Mouse (Mus musculus) CH12.LX (cell line): ENCODE measurements around the gene Trappc2l. TPM values are rescaled to one million over a fixed set of nuclear protein-coding genes. Genes with fewer than 3 reads are reported as not detected.

Source experiments
- DNase-seq: peaks from one replicate; pipeline ENCODE4 v3.0.0-alpha.2; 2013; ENCODE audit errors: extremely low read depth
- H3K27ac ChIP-seq: 2 replicates; pipeline ENCODE4 v1.5.1; 2012; ENCODE audit warnings: low read depth, mild to moderate bottlenecking, control low read depth, moderate library complexity; ENCODE audit not compliant: insufficient read depth
- H3K27me3 ChIP-seq: replicated peaks from 2 replicates; pipeline ENCODE3; 2012; ENCODE audit warnings: inconsistent platforms
- H3K36me3 ChIP-seq, 2 experiments: replicated peaks in 1 of 2; 2 replicates each; pipeline versions ENCODE3 to v1.6.1; 2012; ENCODE audit warnings: inconsistent platforms in 1 of 2, low read length in 1 of 2, mild to moderate bottlenecking in 1 of 2, mixed read lengths in 1 of 2, moderate library complexity in 1 of 2; ENCODE audit not compliant: control insufficient read depth in 1 of 2, insufficient read depth in 1 of 2
- H3K4me1 ChIP-seq, 2 experiments: 2 replicates each; pipeline ENCODE4 v1.6.1; 2012; ENCODE audit warnings: inconsistent platforms in 1 of 2, moderate library complexity in 1 of 2; ENCODE audit not compliant: insufficient read depth in 2 of 2, control insufficient read depth in 1 of 2
- H3K4me2 ChIP-seq: 2 replicates; pipeline ENCODE4 v1.6.1; 2012; ENCODE audit warnings: low read depth, mild to moderate bottlenecking, control low read depth; ENCODE audit not compliant: poor library complexity, insufficient read depth, severe bottlenecking
- H3K4me3 ChIP-seq, 3 experiments: fragments of 150-350 bp in 1 of 3; sonication (generic) in 1 of 3; replicated peaks in 1 of 3; 2 replicates each; pipeline versions ENCODE3 to v1.5.1; 2011 to 2012; ENCODE audit warnings: low read depth in 2 of 3, low read length in 2 of 3, mild to moderate bottlenecking in 2 of 3, moderate library complexity in 2 of 3, control low read depth in 1 of 3, improper control_type of control experiment in 1 of 3, inconsistent platforms in 1 of 3, mixed read lengths in 1 of 3; ENCODE audit not compliant: poor library complexity in 1 of 3
- H3K79me2 ChIP-seq: replicated peaks from 2 replicates; pipeline ENCODE4 v1.6.1; 2012; ENCODE audit warnings: mild to moderate bottlenecking, moderate library complexity; ENCODE audit not compliant: control insufficient read depth, poor library complexity, insufficient read depth, severe bottlenecking; ENCODE audit errors: extremely low read depth
- H3K9ac ChIP-seq: 2 replicates; pipeline ENCODE4 v1.6.1; 2012; ENCODE audit warnings: low read depth, mild to moderate bottlenecking, control low read depth, moderate library complexity; ENCODE audit not compliant: insufficient read depth
- H3K9me3 ChIP-seq: replicated peaks from 2 replicates; pipeline ENCODE3; 2012; ENCODE audit warnings: low read length, inconsistent platforms, mixed read lengths
- CHD2 ChIP-seq: IDR thresholded peaks from 2 replicates; pipeline ENCODE4 v1.6.1; 2011; ENCODE audit warnings: low read length, improper control_type of control experiment
- E2F4 ChIP-seq: IDR thresholded peaks from 2 replicates; pipeline ENCODE4 v1.6.1; 2011; ENCODE audit warnings: low read depth, low read length, improper control_type of control experiment; ENCODE audit not compliant: insufficient replicate concordance
- ELF1 ChIP-seq: IDR thresholded peaks from 2 replicates; pipeline ENCODE4 v1.6.1; 2014; ENCODE audit warnings: low read depth, mild to moderate bottlenecking, inconsistent platforms, low read length, improper control_type of control experiment
- GABPA ChIP-seq: IDR thresholded peaks from 2 replicates; pipeline ENCODE4 v1.6.1; 2012; ENCODE audit warnings: low read depth, low read length, improper control_type of control experiment, inconsistent platforms; ENCODE audit not compliant: insufficient replicate concordance
- HCFC1 ChIP-seq: IDR thresholded peaks from 2 replicates; pipeline ENCODE4 v1.6.1; 2012; ENCODE audit warnings: low read depth, mild to moderate bottlenecking, inconsistent platforms, low read length, improper control_type of control experiment
- KAT2A ChIP-seq: IDR thresholded peaks from 2 replicates; pipeline ENCODE4 v1.6.1; 2012; ENCODE audit warnings: low read length, improper control_type of control experiment, inconsistent platforms; ENCODE audit not compliant: insufficient replicate concordance
- MAFK ChIP-seq: IDR thresholded peaks from 2 replicates; pipeline ENCODE4 v1.6.1; 2011; ENCODE audit warnings: low read length, improper control_type of control experiment; ENCODE audit not compliant: insufficient replicate concordance
- MAX ChIP-seq: IDR thresholded peaks from 2 replicates; pipeline ENCODE4 v1.6.1; 2011; ENCODE audit warnings: low read length, improper control_type of control experiment
- MEF2A ChIP-seq: IDR thresholded peaks from 2 replicates; pipeline ENCODE4 v1.6.1; 2014; ENCODE audit warnings: low read depth, mild to moderate bottlenecking, inconsistent platforms, low read length, improper control_type of control experiment, borderline replicate concordance
- MYC ChIP-seq: IDR thresholded peaks from 2 replicates; pipeline ENCODE4 v1.6.1; 2011; ENCODE audit warnings: low read depth, mild to moderate bottlenecking, improper control_type of control experiment, low read length
- NRF1 ChIP-seq: IDR thresholded peaks from 2 replicates; pipeline ENCODE4 v1.6.1; 2014; ENCODE audit warnings: low read depth, mild to moderate bottlenecking, inconsistent platforms, low read length, improper control_type of control experiment, moderate library complexity
- PAX5 ChIP-seq: IDR thresholded peaks from 2 replicates; pipeline ENCODE4 v1.6.1; 2012; ENCODE audit warnings: low read length, inconsistent platforms, mixed read lengths
- RAD21 ChIP-seq: IDR thresholded peaks from 2 replicates; pipeline ENCODE4 v1.6.1; 2011; ENCODE audit warnings: low read depth, mild to moderate bottlenecking, low read length, improper control_type of control experiment, moderate library complexity
- SMC3 ChIP-seq: IDR thresholded peaks from 2 replicates; pipeline ENCODE4 v1.6.1; 2011; ENCODE audit warnings: low read depth, low read length, improper control_type of control experiment
- TCF12 ChIP-seq: IDR thresholded peaks from 2 replicates; pipeline ENCODE4 v1.6.1; 2014; ENCODE audit warnings: low read depth, mild to moderate bottlenecking, inconsistent platforms, low read length, improper control_type of control experiment
- USF2 ChIP-seq: conservative IDR thresholded peaks from 2 replicates; pipeline ENCODE4 v1.6.1; 2011; ENCODE audit warnings: low read depth, low read length, improper control_type of control experiment
- ZMIZ1 ChIP-seq: IDR thresholded peaks from 2 replicates; pipeline ENCODE4 v1.6.1; 2012; ENCODE audit warnings: low read depth, mild to moderate bottlenecking, inconsistent platforms, low read length, improper control_type of control experiment
- dilution Hi-C: fragments of 300-500 bp; cut with MboI; formaldehyde crosslinking; loops from 2 replicates; pipeline ENCODE4 v1.14.3; 2020; ENCODE audit warnings: low sequenced_read_pairs; ENCODE audit not compliant: extremely low pct_unique_long_range_greater_than_20kb, extremely low pct_ligation_motif_present
- in situ Hi-C: fragments of 300-500 bp; cut with MboI; formaldehyde crosslinking; loops from 3 replicates; pipeline ENCODE4 v1.14.3; 2019; ENCODE audit warnings: low sequenced_read_pairs, low pct_ligation_motif_present, low pct_unique_long_range_greater_than_20kb, mixed read lengths
- polyA plus RNA-seq: library from polyadenylated mRNA; unstranded; fragments of >175 nt; gene quantifications from 2 replicates; pipeline ENCODE4 v1.2.1, GENCODE M21; 2012; ENCODE audit warnings: low read depth; ENCODE audit not compliant: insufficient read length
- total RNA-seq, 2 experiments: library from RNA; depleted of rRNA; stranded (reverse); fragments of 300-350 nt in 1 of 2; fragments of >200 nt in 1 of 2; gene quantifications; 2 replicates each; pipeline ENCODE4 v1.2.3; 2012 to 2014

Gene Trappc2l
- total and polyA plus RNA-seq, 3 experiments = 15.7 to 67.0 (median 36.0) TPM

GRCm38 (mm10) chr8:122580926-122581325, 30.5 kb upstream of the Trappc2l start:
- no peak overlapping the region for H3K9ac ChIP-seq
- H3K4me2 ChIP-seq = no peak overlapping the region
- in situ Hi-C loops (no loop called here), dilution Hi-C loops (no loop called here)
- H3K36me3 ChIP-seq = peaks cover 10 to 71% of the 10 kb centered on the region in 2 experiments
- no peaks in the 10 kb centered on the region for H3K9me3 ChIP-seq
- no peaks in the 10 kb centered on the region for H3K27me3 ChIP-seq
- H3K27ac ChIP-seq = no peak overlapping the region
- peaks cover 7% of the 10 kb centered on the region in 2 experiments for H3K4me1 ChIP-seq
- no peak overlapping the region for H3K4me3 ChIP-seq
- no peak for DNase-seq
- H3K79me2 ChIP-seq = peaks cover 5% of the 10 kb centered on the region; the same call in 1 of the 2 replicates
- TF ChIP-seq SMC3 (no peak), CHD2 (no peak), MEF2A (no peak), TCF12 (no peak), NRF1 (no peak), GABPA (no peak), MAX (no peak), ZMIZ1 (no peak), MYC (no peak), E2F4 (no peak)

GRCm38 (mm10) chr8:122584981-122585380, 26.5 kb upstream of the Trappc2l start:
- dilution Hi-C loops (no loop called here), in situ Hi-C loops (no loop called here)
- DNase-seq = no peak
- Histone ChIP-seq H3K4me2 (no peak overlapping the region), H3K27me3 (no peaks in the 10 kb centered on the region), H3K4me1 (peaks cover 0 to 3% of the 10 kb centered on the region in 2 experiments; a peak in 1 of 4 replicates), H3K27ac (no peak overlapping the region), H3K9ac (no peak overlapping the region), H3K79me2 (no peaks in the 10 kb centered on the region), H3K9me3 (no peaks in the 10 kb centered on the region), H3K4me3 (no peak overlapping the region), H3K36me3 (peaks cover 14 to 78% of the 10 kb centered on the region in 2 experiments)
- TF ChIP-seq MAFK (no peak), ELF1 (no peak), RAD21 (no peak), USF2 (no peak), MAX (no peak), CHD2 (no peak), KAT2A (no peak), PAX5 (no peak), HCFC1 (no peak)
